Mouse (Mus musculus) A20 (cell line): ENCODE results near the gene Cbx1.
"Not testable (repeated sequence)": the region's sequence is repeated elsewhere in the genome, so short reads cannot be mapped to it uniquely, and the experiment has no call there.

Source experiments
- DNase-seq: peaks from one replicate; pipeline ENCODE4 v3.0.0-alpha.2; 2011; ENCODE audit warnings: low read depth, low spot score

The Cbx1 gene

GRCm38 (mm10) chr11:96775665-96776064, 13.3 kb upstream of the Cbx1 start:
- DNase-seq, result peak; percentile 55

- no peak for DNase-seq
These were observed 12.9 kb upstream of the Cbx1 start for GRCm38 (mm10) chr11:96776068-96776467.

GRCm38 (mm10) chr11:96776968-96777962, 11.7 kb upstream of the Cbx1 start, which contains the start of gene Snx11:
Gene Snx11, minus strand, starts transcription at chr11:96777559.
- DNase-seq, result peak; percentile 100

- peak; percentile 27 for DNase-seq
These were observed 10.8 kb upstream of the Cbx1 start for GRCm38 (mm10) chr11:96778061-96778627.

GRCm38 (mm10) chr11:96780306-96780705, 8.6 kb upstream of the Cbx1 start:
- no peak for DNase-seq

GRCm38 (mm10) chr11:96781425-96781824, 7.5 kb upstream of the Cbx1 start:
- DNase-seq, result peak; percentile 54

GRCm38 (mm10) chr11:96784847-96785246, 4.1 kb upstream of the Cbx1 start:
- peak; percentile 83 for DNase-seq

GRCm38 (mm10) chr11:96786731-96787450, 2.0 kb upstream of the Cbx1 start:
- DNase-seq, result no peak

- DNase-seq, result peak; percentile 34
These were observed 1.1 kb downstream of the Cbx1 start for GRCm38 (mm10) chr11:96789990-96790389.

- no peak for DNase-seq
These were observed 1.8 kb downstream of the Cbx1 start for GRCm38 (mm10) chr11:96790681-96791080.

- no peak for DNase-seq
These were observed 6.6 kb downstream of the Cbx1 start for GRCm38 (mm10) chr11:96795491-96795890.

GRCm38 (mm10) chr11:96796081-96796480, 7.2 kb downstream of the Cbx1 start:
- no peak for DNase-seq

GRCm38 (mm10) chr11:96796586-96796985, 7.7 kb downstream of the Cbx1 start:
- no peak for DNase-seq

GRCm38 (mm10) chr11:96799511-96799910, 10.6 kb downstream of the Cbx1 start:
- no peak for DNase-seq

GRCm38 (mm10) chr11:96805606-96806005, 16.7 kb downstream of the Cbx1 start:
- DNase-seq, result no peak

GRCm38 (mm10) chr11:96808066-96808465, 19.1 kb downstream of the Cbx1 start:
- no peak for DNase-seq

- no peak for DNase-seq
These were observed 20.8 kb downstream of the Cbx1 start for GRCm38 (mm10) chr11:96809562-96810235.

- DNase-seq, result not testable (repeated sequence)
These were observed 22.3 kb downstream of the Cbx1 start for GRCm38 (mm10) chr11:96811188-96811587.

- no peak for DNase-seq
These were observed 24.5 kb downstream of the Cbx1 start for GRCm38 (mm10) chr11:96813455-96813854.

- no peak for DNase-seq
These were observed 25.0 kb downstream of the Cbx1 start for GRCm38 (mm10) chr11:96813920-96814319.

GRCm38 (mm10) chr11:96814443-96814842, 25.5 kb downstream of the Cbx1 start:
- DNase-seq, result no peak
